Mouse (Mus musculus) testis, adult 2 months (tissue): ENCODE measurements at regions not wholly inside any gene's neighbourhood (a gene's known extent, or its start where the extent isn't known, plus 50 kb on each side); places are given as distances from the start of the nearest gene placed in this dataset.

Experiments
- CTCF ChIP-seq: fragments of 200-500 bp; IDR thresholded peaks from 2 replicates; pipeline ENCODE4 v1.5.1; 2012; ENCODE audit warnings: low read depth, mild to moderate bottlenecking, inconsistent platforms, low read length, moderate library complexity; ENCODE audit not compliant: control insufficient read depth, insufficient read depth, insufficient replicate concordance
- POLR2A ChIP-seq: fragments of 200-500 bp; IDR thresholded peaks from 2 replicates; pipeline ENCODE4 v1.6.1; 2012; ENCODE audit warnings: low read depth, mild to moderate bottlenecking, inconsistent platforms, low read length, moderate library complexity; ENCODE audit not compliant: control insufficient read depth

- TF ChIP-seq CTCF (no peak), POLR2A (no peak)
Observed at GRCm38 (mm10) chr11:111239784-111240183, 173.8 kb downstream of the Kcnj2 start.
